Mouse (Mus musculus): ENCODE measurements around the gene Zfp472. TPM values are rescaled to one million over a fixed set of nuclear protein-coding genes. Genes with fewer than 3 reads are reported as not detected.
A peak's percentile ranks its signal among the peaks of the same experiment; 100 is the strongest.

The Zfp472 gene
- polyA plus RNA-seq (2015; fragmentation: Nextera tagmentation; extraction: Ambion mirVana), result 7.2 and 7.8 TPM in 2 replicates

DNA sequence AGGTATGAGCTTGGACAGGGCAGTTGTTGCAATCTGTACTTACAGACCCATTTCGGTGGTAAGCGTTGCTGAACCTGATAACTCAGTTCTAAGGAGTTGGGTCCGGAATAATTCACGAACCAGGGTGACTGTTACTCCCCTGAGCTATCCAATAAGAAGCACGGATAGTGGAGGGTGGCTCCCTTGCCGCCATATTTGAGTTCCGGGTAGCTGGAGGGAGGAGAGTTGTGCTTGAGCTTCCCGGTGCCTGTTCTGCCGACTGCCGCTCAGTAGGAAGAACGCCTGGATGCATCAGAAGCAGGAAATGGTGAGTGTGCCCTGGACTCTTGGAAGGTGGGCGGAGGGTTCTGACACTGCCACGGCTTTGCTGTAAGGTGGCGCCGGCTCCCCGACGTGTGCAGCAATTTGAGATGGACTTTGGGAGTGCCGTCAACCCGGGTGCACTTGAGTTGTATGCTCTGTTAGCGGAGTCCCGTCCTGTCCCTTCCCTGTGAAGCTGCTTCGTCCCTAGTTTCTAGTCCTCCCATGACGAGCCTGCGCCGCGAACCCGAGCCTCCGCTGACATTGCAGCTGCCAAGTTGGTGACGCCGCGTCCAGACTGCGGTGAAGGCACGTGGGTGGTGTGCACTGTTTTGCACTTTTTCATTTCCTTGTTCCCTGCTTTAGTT lies at the start of gene Zfp472:
Gene Zfp472, plus strand, starts transcription at position 192 of the 668 bp plus-strand sequence.
- Histone ChIP-seq H3K4me3 (ENCODE audit: low read depth, low read length) (peak within 1 kb of the TSS; percentile 86), H3K4me2 (ENCODE audit: low read length) (peak within 1 kb of the TSS; percentile 61), H3K36me3 (ENCODE audit: control insufficient read depth, insufficient read depth, low read length) (no peaks in the 10 kb centered on the region), H3K9me3 (replicated peaks; ENCODE audit: control insufficient read depth, low read length, poor library complexity, severe bottlenecking) (no peaks in the 10 kb centered on the region), H3K27ac (ENCODE audit: low read length) (peak within 1 kb of the TSS; percentile 69), H3K27me3 (ENCODE audit: control insufficient read depth, insufficient read depth, low read depth, low read length) (no peaks in the 10 kb centered on the region), H3K4me1 (ENCODE audit: control insufficient read depth, insufficient read depth, low read length) (peaks cover 16% of the 10 kb centered on the region), H3K9ac (ENCODE audit: low read depth, low read length) (peak within 1 kb of the TSS; percentile 75)
- WGBS, result under 1% methylated on average over 33 of the region's 33 CpGs
- ATAC-seq, result peak; percentile 100

DNA sequence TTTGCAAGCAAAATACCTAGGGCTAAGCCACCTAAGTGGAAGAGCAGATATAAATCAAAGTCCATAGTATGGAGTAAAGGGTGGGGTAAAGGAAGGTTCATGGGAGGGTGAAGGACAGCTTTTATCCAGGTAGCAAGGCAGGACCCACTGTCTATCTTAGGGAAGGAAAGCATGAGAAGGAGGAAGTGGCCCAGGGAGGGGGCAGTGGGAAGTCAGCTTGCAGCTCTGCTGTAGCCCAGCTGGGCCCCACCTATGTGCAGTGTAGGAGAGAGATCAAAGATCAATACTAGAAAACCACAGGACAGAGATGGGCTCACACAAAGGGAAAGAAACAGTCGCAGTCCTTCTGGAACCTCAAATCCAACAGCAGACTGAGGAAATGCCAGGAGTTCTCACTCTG lies 49.5 kb upstream of the Zfp472 start:
- WGBS, result 74% methylated on average over 1 of the region's 1 CpGs
- Histone ChIP-seq H3K9me3 (replicated peaks; ENCODE audit: control insufficient read depth, low read length, poor library complexity, severe bottlenecking) (peaks cover 4% of the 10 kb centered on the region; the same call in 1 of the 2 replicates), H3K4me2 (ENCODE audit: low read length) (no peak overlapping the region), H3K27ac (ENCODE audit: low read length) (no peak overlapping the region), H3K4me1 (ENCODE audit: control insufficient read depth, insufficient read depth, low read length) (no peaks in the 10 kb centered on the region), H3K4me3 (ENCODE audit: low read depth, low read length) (no peak overlapping the region), H3K36me3 (ENCODE audit: control insufficient read depth, insufficient read depth, low read length) (no peaks in the 10 kb centered on the region), H3K27me3 (ENCODE audit: control insufficient read depth, insufficient read depth, low read depth, low read length) (peaks cover 3% of the 10 kb centered on the region; the same call in 1 of the 2 replicates), H3K9ac (ENCODE audit: low read depth, low read length) (no peak overlapping the region)
- no peak for ATAC-seq

DNA sequence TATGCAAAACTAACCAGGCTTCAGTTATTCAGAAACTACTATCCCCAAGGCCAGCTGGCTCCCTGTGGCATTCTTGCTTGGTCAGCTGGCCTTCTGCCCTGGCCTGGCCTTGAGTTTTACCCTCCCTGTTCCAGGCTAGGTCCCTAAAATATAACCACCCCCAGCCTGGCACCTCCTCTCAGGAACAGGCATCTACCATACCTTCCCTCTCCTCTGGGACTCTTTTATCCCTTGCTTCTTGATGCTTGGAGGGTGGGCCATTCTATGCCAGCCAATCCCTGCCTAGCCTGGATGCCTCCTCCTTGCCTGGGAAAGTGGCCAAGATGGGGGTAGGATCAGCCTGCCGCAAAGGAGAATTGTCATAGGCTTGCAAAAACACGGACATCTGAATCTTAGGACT lies 48.5 kb upstream of the Zfp472 start, which contains the start of gene Cyp4f14:
Gene Cyp4f14, minus strand, starts transcription at position 212 of the 400 bp plus-strand sequence.
- H3K9ac ChIP-seq (ENCODE audit: low read depth, low read length), result no peak within 1 kb of the TSS
- no peak within 1 kb of the TSS for H3K4me3 ChIP-seq (ENCODE audit: low read depth, low read length)
- ATAC-seq, result no peak
- peaks cover 3% of the 10 kb centered on the region; the same call in 1 of the 2 replicates for H3K27me3 ChIP-seq (ENCODE audit: control insufficient read depth, insufficient read depth, low read depth, low read length)
- H3K36me3 ChIP-seq (ENCODE audit: control insufficient read depth, insufficient read depth, low read length), result no peaks in the 10 kb centered on the region
- no peak within 1 kb of the TSS for H3K4me2 ChIP-seq (ENCODE audit: low read length)
- no peak within 1 kb of the TSS for H3K27ac ChIP-seq (ENCODE audit: low read length)
- 70% methylated on average over 2 of the region's 2 CpGs for WGBS
- no peaks in the 10 kb centered on the region for H3K4me1 ChIP-seq (ENCODE audit: control insufficient read depth, insufficient read depth, low read length)
- H3K9me3 ChIP-seq (replicated peaks; ENCODE audit: control insufficient read depth, low read length, poor library complexity, severe bottlenecking), result peaks cover 4% of the 10 kb centered on the region; the same call in 1 of the 2 replicates

DNA sequence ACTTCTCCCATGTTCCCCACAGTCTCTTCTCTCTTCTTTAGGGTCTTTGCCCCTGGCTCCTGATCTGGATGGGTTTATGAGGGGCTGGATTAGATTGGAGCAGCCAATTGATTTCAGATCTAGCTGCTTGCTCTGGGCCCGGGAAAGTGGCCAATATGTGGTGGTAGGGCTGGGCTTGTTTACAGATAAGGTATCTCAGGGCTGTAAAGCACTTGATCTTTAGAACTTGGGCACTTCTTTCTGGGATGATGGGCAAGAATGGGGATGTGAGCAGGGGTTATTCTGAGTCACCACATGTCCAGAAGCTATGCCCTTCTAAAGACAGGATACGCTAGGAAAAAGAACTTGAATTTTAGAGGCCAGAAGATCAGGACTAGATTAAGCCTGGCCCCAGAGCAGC lies 46.5 kb upstream of the Zfp472 start:
- Histone ChIP-seq H3K4me2 (ENCODE audit: low read length) (no peak overlapping the region), H3K4me3 (ENCODE audit: low read depth, low read length) (no peak overlapping the region), H3K27me3 (ENCODE audit: control insufficient read depth, insufficient read depth, low read depth, low read length) (peaks cover 3% of the 10 kb centered on the region; the same call in 1 of the 2 replicates), H3K9ac (ENCODE audit: low read depth, low read length) (no peak overlapping the region), H3K27ac (ENCODE audit: low read length) (no peak overlapping the region), H3K36me3 (ENCODE audit: control insufficient read depth, insufficient read depth, low read length) (no peaks in the 10 kb centered on the region), H3K9me3 (replicated peaks; ENCODE audit: control insufficient read depth, low read length, poor library complexity, severe bottlenecking) (peaks cover 4% of the 10 kb centered on the region; the same call in 1 of the 2 replicates), H3K4me1 (ENCODE audit: control insufficient read depth, insufficient read depth, low read length) (no peaks in the 10 kb centered on the region)
- ATAC-seq, result no peak
- WGBS, result 89% methylated on average over 2 of the region's 2 CpGs

DNA sequence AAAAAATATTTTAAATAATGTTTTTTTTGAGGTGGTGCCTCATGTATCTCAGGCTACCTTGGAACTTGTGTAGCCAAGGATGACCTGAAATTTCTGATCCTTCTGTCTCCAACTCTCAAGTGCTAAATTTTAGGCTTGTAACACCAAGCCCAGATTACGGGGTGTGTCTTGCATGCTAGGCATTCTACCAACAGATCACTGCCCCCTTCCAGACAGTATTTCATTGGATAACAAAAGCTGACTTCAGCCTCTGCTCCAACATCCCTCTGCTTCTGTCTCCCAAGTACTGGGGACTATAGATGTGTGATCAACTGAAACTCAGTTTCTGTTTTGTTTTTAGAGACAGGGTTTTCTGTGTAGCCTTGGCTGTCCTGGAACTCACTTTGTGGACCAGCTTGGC lies 41.9 kb upstream of the Zfp472 start:
- 88% methylated on average over 1 of the region's 1 CpGs for WGBS
- no peak for ATAC-seq

DNA sequence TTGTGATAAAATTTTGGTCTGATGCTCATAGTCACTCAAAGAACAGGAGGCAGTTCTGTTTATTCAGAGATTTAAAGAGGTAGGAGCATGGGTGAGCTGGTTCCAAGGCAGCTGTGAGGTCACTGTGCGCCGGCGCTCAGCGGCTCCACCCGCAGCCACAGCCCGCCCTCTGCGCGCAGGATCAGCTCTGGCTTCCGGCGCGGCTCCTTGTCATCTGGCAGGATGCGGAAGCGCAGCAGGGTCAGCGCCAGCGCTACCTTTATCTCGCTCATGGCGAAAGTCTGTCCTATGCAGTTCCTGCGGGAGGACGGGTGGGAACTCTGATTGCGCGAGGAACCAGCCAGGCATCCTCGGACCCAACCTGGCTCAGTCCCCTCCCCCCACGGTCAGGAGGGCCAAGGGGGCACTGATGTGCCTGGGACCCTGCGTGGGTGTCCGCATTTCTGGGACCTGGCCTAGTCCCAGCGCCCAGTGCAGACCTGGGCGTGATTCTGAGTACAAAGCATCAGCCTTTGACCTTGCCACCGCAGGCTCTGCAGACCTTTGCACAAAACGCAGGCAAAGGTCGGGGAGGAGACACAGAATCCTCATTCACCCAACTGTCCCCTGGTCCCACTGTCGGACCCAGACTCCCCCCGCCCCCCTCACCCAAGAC lies 40.8 kb upstream of the Zfp472 start:
- H3K4me3 ChIP-seq (ENCODE audit: low read depth, low read length), result peak overlapping the region; percentile 55
- peak overlapping the region; percentile 50; the same call in 1 of the 2 replicates for H3K27ac ChIP-seq (ENCODE audit: low read length)
- peak overlapping the region; percentile 75 for H3K9ac ChIP-seq (ENCODE audit: low read depth, low read length)
- H3K27me3 ChIP-seq (ENCODE audit: control insufficient read depth, insufficient read depth, low read depth, low read length), result no peaks in the 10 kb centered on the region
- no peaks in the 10 kb centered on the region for H3K36me3 ChIP-seq (ENCODE audit: control insufficient read depth, insufficient read depth, low read length)
- peaks cover 4% of the 10 kb centered on the region; the same call in 1 of the 2 replicates for H3K4me1 ChIP-seq (ENCODE audit: control insufficient read depth, insufficient read depth, low read length)
- H3K9me3 ChIP-seq (replicated peaks; ENCODE audit: control insufficient read depth, low read length, poor library complexity, severe bottlenecking), result peaks cover 4% of the 10 kb centered on the region; the same call in 1 of the 2 replicates
- peak; percentile 96 for ATAC-seq
- H3K4me2 ChIP-seq (ENCODE audit: low read length), result peak overlapping the region; percentile 91
- WGBS, result 14% methylated on average over 32 of the region's 32 CpGs

More for the DNA sequence above, 41.9 kb upstream of the Zfp472 start:
- H3K27ac ChIP-seq (ENCODE audit: low read length), result no peak overlapping the region
- no peaks in the 10 kb centered on the region for H3K27me3 ChIP-seq (ENCODE audit: control insufficient read depth, insufficient read depth, low read depth, low read length)
- no peak overlapping the region for H3K9ac ChIP-seq (ENCODE audit: low read depth, low read length)
- H3K4me3 ChIP-seq (ENCODE audit: low read depth, low read length), result no peak overlapping the region
- H3K4me2 ChIP-seq (ENCODE audit: low read length), result no peak overlapping the region
- peaks cover 4% of the 10 kb centered on the region; the same call in 1 of the 2 replicates for H3K4me1 ChIP-seq (ENCODE audit: control insufficient read depth, insufficient read depth, low read length)
- peaks cover 4% of the 10 kb centered on the region; the same call in 1 of the 2 replicates for H3K9me3 ChIP-seq (replicated peaks; ENCODE audit: control insufficient read depth, low read length, poor library complexity, severe bottlenecking)
- no peaks in the 10 kb centered on the region for H3K36me3 ChIP-seq (ENCODE audit: control insufficient read depth, insufficient read depth, low read length)

DNA sequence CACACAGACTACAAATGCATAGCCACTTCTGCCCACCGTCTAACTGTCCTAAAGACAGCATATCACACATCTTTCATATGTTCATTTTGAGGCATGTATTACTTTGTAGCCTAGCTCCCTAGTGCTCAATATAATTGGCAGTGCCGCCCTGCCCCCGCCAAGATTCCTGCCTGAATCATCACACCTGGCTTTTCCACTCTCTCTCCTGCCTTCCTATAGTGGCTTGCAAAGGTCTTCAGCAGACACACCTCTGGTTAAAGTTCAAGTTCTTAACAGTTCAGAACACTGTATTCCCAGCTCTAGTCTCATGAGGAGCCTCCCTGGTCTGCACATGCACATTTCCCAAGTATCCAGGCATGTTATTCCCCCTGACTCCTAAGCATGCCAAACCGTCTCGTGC lies 37.8 kb upstream of the Zfp472 start:
- no peaks in the 10 kb centered on the region for H3K36me3 ChIP-seq (ENCODE audit: control insufficient read depth, insufficient read depth, low read length)
- no peaks in the 10 kb centered on the region for H3K27me3 ChIP-seq (ENCODE audit: control insufficient read depth, insufficient read depth, low read depth, low read length)
- H3K4me2 ChIP-seq (ENCODE audit: low read length), result no peak overlapping the region
- no peak for ATAC-seq
- no peak overlapping the region for H3K27ac ChIP-seq (ENCODE audit: low read length)
- 88% methylated on average over 5 of the region's 5 CpGs for WGBS
- no peaks in the 10 kb centered on the region for H3K9me3 ChIP-seq (replicated peaks; ENCODE audit: control insufficient read depth, low read length, poor library complexity, severe bottlenecking)
- peaks cover 4% of the 10 kb centered on the region; the same call in 1 of the 2 replicates for H3K4me1 ChIP-seq (ENCODE audit: control insufficient read depth, insufficient read depth, low read length)
- H3K4me3 ChIP-seq (ENCODE audit: low read depth, low read length), result no peak overlapping the region
- no peak overlapping the region for H3K9ac ChIP-seq (ENCODE audit: low read depth, low read length)

DNA sequence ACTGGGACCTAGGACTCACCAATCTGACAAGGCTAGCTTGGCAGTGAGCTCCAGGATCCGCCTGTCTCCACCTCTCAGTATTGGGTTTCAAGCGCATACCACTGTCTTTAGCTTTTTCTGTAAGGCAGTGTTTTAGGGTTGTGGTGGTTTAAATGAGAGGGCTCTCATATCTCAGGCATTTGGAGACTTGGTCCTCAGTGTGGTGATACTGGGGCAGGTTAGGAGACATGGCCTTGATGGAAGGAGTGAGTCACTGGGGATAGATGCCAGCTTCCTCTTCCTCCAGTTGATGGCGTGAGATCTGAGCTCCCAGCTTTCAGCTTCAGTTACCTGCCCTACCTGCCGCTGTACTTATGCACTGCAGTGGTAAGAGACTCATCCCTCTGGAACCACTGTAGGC lies 25.8 kb upstream of the Zfp472 start:
- no peak overlapping the region for H3K27ac ChIP-seq (ENCODE audit: low read length)
- no peak overlapping the region for H3K4me3 ChIP-seq (ENCODE audit: low read depth, low read length)
- no peaks in the 10 kb centered on the region for H3K36me3 ChIP-seq (ENCODE audit: control insufficient read depth, insufficient read depth, low read length)
- ATAC-seq, result no peak
- H3K9ac ChIP-seq (ENCODE audit: low read depth, low read length), result no peak overlapping the region
- H3K9me3 ChIP-seq (replicated peaks; ENCODE audit: control insufficient read depth, low read length, poor library complexity, severe bottlenecking), result no peaks in the 10 kb centered on the region
- no peaks in the 10 kb centered on the region for H3K27me3 ChIP-seq (ENCODE audit: control insufficient read depth, insufficient read depth, low read depth, low read length)
- H3K4me1 ChIP-seq (ENCODE audit: control insufficient read depth, insufficient read depth, low read length), result no peaks in the 10 kb centered on the region
- WGBS, result 82% methylated on average over 4 of the region's 4 CpGs
- no peak overlapping the region for H3K4me2 ChIP-seq (ENCODE audit: low read length)

DNA sequence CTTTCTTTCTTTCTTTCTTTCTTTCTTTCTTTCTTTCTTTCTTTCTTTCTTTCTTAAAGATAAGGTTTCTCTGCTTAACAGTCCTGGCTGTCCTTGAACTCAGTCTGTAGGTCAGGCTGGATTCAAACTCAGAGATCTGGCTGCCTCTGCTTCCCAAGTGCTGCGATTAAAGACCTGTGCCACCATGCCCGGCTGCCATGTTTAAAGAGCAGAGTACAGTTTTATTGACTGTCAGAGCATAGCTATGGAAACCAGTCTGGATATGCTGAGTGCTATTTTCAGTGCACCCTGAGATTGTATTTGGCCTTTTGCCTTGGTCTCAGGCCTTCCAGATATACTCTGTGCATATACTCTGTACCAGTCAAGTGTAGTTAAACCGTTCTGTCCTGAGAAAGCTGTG lies 22.0 kb upstream of the Zfp472 start:
- H3K27ac ChIP-seq (ENCODE audit: low read length), result no peak overlapping the region
- ATAC-seq, result no peak
- H3K27me3 ChIP-seq (ENCODE audit: control insufficient read depth, insufficient read depth, low read depth, low read length), result no peaks in the 10 kb centered on the region
- H3K4me3 ChIP-seq (ENCODE audit: low read depth, low read length), result no peak overlapping the region
- no peaks in the 10 kb centered on the region for H3K9me3 ChIP-seq (replicated peaks; ENCODE audit: control insufficient read depth, low read length, poor library complexity, severe bottlenecking)
- no peaks in the 10 kb centered on the region for H3K36me3 ChIP-seq (ENCODE audit: control insufficient read depth, insufficient read depth, low read length)
- WGBS, result 92% methylated on average over 3 of the region's 3 CpGs
- H3K4me2 ChIP-seq (ENCODE audit: low read length), result no peak overlapping the region
- no peaks in the 10 kb centered on the region; the same call in 1 of the 2 replicates for H3K4me1 ChIP-seq (ENCODE audit: control insufficient read depth, insufficient read depth, low read length)
- H3K9ac ChIP-seq (ENCODE audit: low read depth, low read length), result no peak overlapping the region

Data from midbrain, embryonic 16.5 days (tissue).